Mouse (Mus musculus) forebrain, embryonic 13.5 days (tissue): ENCODE measurements around the gene Arl11. TPM values are rescaled to one million over a fixed set of nuclear protein-coding genes. Genes with fewer than 3 reads are reported as not detected.

Experiments
- ATAC-seq: fragments of 200-750 bp; cut with Nextera tagmentation; 2 replicates; pipeline ENCODE4 v1.8.0; 2017
- H3K27ac ChIP-seq: fragments of 300-500 bp; sonication (generic); 2 replicates; pipeline ENCODE4 v1.5.1; 2015; ENCODE audit warnings: inconsistent platforms, mild to moderate bottlenecking, moderate library complexity
- H3K27me3 ChIP-seq: fragments of 300-500 bp; sonication (generic); 2 replicates; pipeline ENCODE4 v1.6.1; 2015; ENCODE audit warnings: mild to moderate bottlenecking, inconsistent platforms
- H3K36me3 ChIP-seq: fragments of 300-500 bp; sonication (generic); 2 replicates; pipeline ENCODE4 v1.6.1; 2015; ENCODE audit warnings: mild to moderate bottlenecking, inconsistent platforms; ENCODE audit not compliant: poor library complexity, severe bottlenecking
- H3K4me1 ChIP-seq: fragments of 300-500 bp; sonication (generic); 2 replicates; pipeline ENCODE4 v1.6.1; 2015; ENCODE audit warnings: inconsistent platforms
- H3K4me2 ChIP-seq: fragments of 300-500 bp; sonication (generic); 2 replicates; pipeline ENCODE4 v1.6.1; 2015; ENCODE audit warnings: inconsistent platforms, mild to moderate bottlenecking, moderate library complexity
- H3K4me3 ChIP-seq: fragments of 300-500 bp; sonication (generic); 2 replicates; pipeline ENCODE4 v1.5.1; 2015; ENCODE audit warnings: mild to moderate bottlenecking, inconsistent platforms
- H3K9ac ChIP-seq: fragments of 300-500 bp; sonication (generic); 2 replicates; pipeline ENCODE4 v1.6.1; 2015; ENCODE audit warnings: mild to moderate bottlenecking, inconsistent platforms
- H3K9me3 ChIP-seq: fragments of 300-500 bp; sonication (generic); replicated peaks from 2 replicates; pipeline ENCODE4 v1.6.1; 2016; ENCODE audit warnings: inconsistent platforms
- WGBS: fragments of 180-500 bp; shearing (Covaris S2); methylation state at CpG from one replicate; pipeline ENCODE4 v1.1.7; 2015; 5-methylcytosine and 5-hydroxymethylcytosine counted together
- polyA plus RNA-seq: library from polyadenylated mRNA; unstranded; fragments of >200 nt; fragmentation: Nextera tagmentation; extraction: Ambion mirVana; gene quantifications from 2 replicates; pipeline ENCODE4 v1.2.1, GENCODE M21; 2015

Arl11 gene
- polyA plus RNA-seq, 1 experiment from 2014 or later = 0.59 TPM

DNA sequence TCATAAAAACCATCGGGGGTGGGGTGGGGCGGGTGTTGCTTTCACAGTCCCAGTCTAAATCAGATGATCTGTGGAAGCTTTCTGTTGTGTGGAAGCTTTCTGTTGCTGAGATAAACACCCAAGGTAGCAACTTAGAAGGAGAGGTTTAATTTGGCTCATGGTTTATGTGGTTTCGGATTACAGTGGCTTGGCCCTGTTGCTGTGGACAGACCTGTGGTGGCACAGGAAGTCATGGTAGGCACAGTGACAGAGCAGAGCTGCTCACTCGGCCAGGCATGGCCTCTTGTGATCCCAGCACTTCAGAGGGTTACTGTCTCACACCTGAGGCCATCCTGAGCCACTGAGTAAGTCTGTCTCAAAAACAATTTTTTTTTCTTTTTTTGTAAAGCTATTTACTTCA lies 29.8 kb downstream of the Arl11 start:
- WGBS = 89% methylated on average over 4 of the region's 4 CpGs
- Histone ChIP-seq H3K4me3 (no peak overlapping the region), H3K9me3 (no peaks in the 10 kb centered on the region), H3K4me2 (no peak overlapping the region), H3K9ac (no peak overlapping the region), H3K36me3 (no peaks in the 10 kb centered on the region; the same call in 1 of the 2 replicates), H3K4me1 (no peaks in the 10 kb centered on the region), H3K27ac (no peak overlapping the region), H3K27me3 (no peaks in the 10 kb centered on the region)
- ATAC-seq = no peak

- no peaks in the 10 kb centered on the region for H3K9me3 ChIP-seq
- ATAC-seq = no peak
- no peaks in the 10 kb centered on the region for H3K27me3 ChIP-seq
- no peak overlapping the region for H3K4me3 ChIP-seq
- no peak overlapping the region for H3K9ac ChIP-seq
- no peak overlapping the region for H3K4me2 ChIP-seq
- no peak overlapping the region for H3K27ac ChIP-seq
- WGBS = 67% methylated on average over 5 of the region's 5 CpGs
- H3K36me3 ChIP-seq = no peaks in the 10 kb centered on the region
- peaks cover 10% of the 10 kb centered on the region; the same call in 1 of the 2 replicates for H3K4me1 ChIP-seq
Observed at GRCm38 (mm10) chr14:61344590-61344989, 35.0 kb downstream of the Arl11 start.

- peak overlapping the region; percentile 11; the same call in 1 of the 2 replicates for H3K4me2 ChIP-seq
- no peaks in the 10 kb centered on the region for H3K27me3 ChIP-seq
- H3K4me1 ChIP-seq = peaks cover 10% of the 10 kb centered on the region; the same call in 1 of the 2 replicates
- H3K9ac ChIP-seq = no peak overlapping the region
- ATAC-seq = peak; percentile 96
- H3K36me3 ChIP-seq = no peaks in the 10 kb centered on the region
- H3K4me3 ChIP-seq = no peak overlapping the region
- WGBS = 31% methylated on average over 10 of the region's 10 CpGs
- H3K9me3 ChIP-seq = no peaks in the 10 kb centered on the region
- H3K27ac ChIP-seq = peak overlapping the region; percentile 63
Observed at GRCm38 (mm10) chr14:61346827-61347698, 37.5 kb downstream of the Arl11 start.

- Histone ChIP-seq H3K27me3 (no peaks in the 10 kb centered on the region), H3K9me3 (no peaks in the 10 kb centered on the region), H3K36me3 (no peaks in the 10 kb centered on the region), H3K9ac (no peak overlapping the region), H3K4me1 (peaks cover 10% of the 10 kb centered on the region; the same call in 1 of the 2 replicates), H3K4me3 (no peak overlapping the region), H3K27ac (no peak overlapping the region), H3K4me2 (no peak overlapping the region)
- ATAC-seq = no peak
- WGBS = 86% methylated on average over 4 of the region's 4 CpGs
Observed at GRCm38 (mm10) chr14:61349876-61350275, 40.3 kb downstream of the Arl11 start.

DNA sequence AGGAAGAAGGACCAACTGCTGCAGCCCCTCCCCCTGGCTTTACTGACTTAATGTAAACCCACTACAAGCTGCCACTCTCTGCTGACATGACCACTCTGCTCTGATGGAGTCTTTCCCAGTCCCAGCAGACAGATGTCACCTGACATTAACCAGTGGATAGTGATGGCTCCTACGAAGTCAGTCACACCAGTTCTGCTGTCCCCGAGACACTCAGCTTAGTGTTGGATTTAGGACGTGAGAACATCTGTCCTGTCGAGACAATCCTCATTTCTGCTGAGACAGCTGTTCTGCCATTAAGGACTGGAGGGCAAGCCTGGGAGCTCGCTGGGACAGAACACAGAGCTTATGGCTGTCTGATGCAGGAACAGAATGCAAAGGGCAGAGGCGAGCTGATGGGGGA lies 41.3 kb downstream of the Arl11 start:
- no peak for ATAC-seq
- peaks cover 10% of the 10 kb centered on the region; the same call in 1 of the 2 replicates for H3K4me1 ChIP-seq
- H3K36me3 ChIP-seq = no peaks in the 10 kb centered on the region
- no peak overlapping the region for H3K4me3 ChIP-seq
- 74% methylated on average over 6 of the region's 6 CpGs for WGBS
- no peak overlapping the region for H3K27ac ChIP-seq
- H3K27me3 ChIP-seq = no peaks in the 10 kb centered on the region
- H3K9me3 ChIP-seq = no peaks in the 10 kb centered on the region
- H3K9ac ChIP-seq = no peak overlapping the region
- H3K4me2 ChIP-seq = no peak overlapping the region

GRCm38 (mm10) chr14:61354251-61355235 lies 45.0 kb downstream of the Arl11 start:
- H3K4me3 ChIP-seq = no peak overlapping the region
- no peaks in the 10 kb centered on the region for H3K9me3 ChIP-seq
- H3K4me1 ChIP-seq = no peaks in the 10 kb centered on the region
- no peak for ATAC-seq
- no peaks in the 10 kb centered on the region for H3K36me3 ChIP-seq
- no peak overlapping the region for H3K9ac ChIP-seq
- WGBS = 85% methylated on average over 10 of the region's 10 CpGs
- H3K27me3 ChIP-seq = no peaks in the 10 kb centered on the region
- H3K4me2 ChIP-seq = no peak overlapping the region
- no peak overlapping the region for H3K27ac ChIP-seq

DNA sequence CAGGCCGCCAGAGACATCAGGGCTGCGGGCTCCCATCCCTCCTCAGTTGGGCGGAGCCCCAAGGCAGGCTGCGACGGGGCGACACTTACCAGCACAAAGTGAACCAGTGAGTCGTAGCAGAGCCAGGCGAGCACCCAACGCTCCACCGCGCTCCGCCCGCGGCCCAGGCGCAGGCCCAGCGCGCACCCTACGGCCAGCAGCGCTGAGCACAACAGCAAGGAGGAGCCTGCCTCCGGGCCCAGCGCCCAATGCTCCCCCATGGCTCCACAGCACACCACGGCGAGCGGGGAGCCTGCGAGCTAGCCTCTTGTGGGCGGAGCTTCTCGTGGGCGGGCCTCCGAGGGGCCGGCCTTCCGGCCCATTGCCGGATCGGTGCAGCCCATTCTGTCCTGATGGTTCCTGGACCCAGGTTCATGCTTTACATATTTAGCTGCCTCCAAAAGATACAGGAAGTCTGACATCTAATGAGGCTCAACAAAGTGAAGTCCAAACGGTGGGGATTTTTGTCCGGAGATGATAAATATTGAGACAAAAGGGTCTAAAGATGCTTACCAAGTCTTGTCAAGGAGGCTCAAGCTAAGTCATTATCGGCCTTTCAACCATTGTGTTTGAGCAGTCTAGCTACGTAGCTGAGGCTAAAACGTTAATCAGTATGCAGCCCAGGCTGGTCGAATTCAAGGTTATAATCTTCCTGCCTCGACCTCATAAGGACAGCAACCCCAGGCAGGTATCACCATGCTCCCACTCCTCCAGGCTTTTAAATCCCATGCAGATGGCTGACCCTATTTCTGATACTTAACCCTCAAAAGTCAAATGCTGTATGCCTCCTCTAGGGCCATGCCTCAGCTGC lies 50.8 kb downstream of the Arl11 start, which contains the start of gene Ebpl:
Gene Ebpl, minus strand, starts transcription at position 309 of the 850 bp plus-strand sequence.
- H3K9ac ChIP-seq = peak within 1 kb of the TSS; percentile 67
- under 1% methylated on average over 39 of the region's 40 CpGs for whole genome bisulfite sequencing
- peak; percentile 97 for ATAC-seq

DNA sequence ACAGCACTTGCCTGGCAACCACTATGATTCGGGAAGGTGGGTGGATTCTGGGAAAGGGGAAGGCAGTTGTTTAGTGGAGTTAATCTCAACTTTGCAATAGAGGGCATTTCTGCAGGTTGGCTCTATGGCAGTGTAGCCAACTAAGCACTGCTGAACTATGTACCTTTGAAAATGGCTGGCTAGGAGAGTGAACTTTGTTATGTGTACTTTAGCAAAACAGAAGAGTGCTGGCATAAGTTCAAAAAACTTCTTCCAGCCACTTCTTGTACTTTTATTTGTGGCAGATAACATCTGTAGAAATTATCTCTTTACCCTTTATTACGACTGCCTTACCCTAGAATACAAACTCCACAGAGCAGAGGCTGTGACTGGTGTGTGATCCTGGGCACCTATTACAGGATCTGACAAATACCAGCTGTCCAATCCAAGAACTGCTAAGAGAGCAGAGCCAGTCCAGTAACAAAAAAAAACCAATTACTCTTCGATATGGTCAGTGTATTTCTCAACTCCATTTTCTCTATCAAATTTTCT lies 51.5 kb downstream of the Arl11 start:
- H3K4me1 ChIP-seq = peaks cover 10% of the 10 kb centered on the region; the same call in 1 of the 2 replicates
- WGBS = 60% methylated on average over 3 of the region's 3 CpGs
- peak overlapping the region; percentile 64 for H3K4me2 ChIP-seq
- H3K36me3 ChIP-seq = peaks cover 8% of the 10 kb centered on the region; the same call in 1 of the 2 replicates
- H3K4me3 ChIP-seq = peak overlapping the region; percentile 50; the same call in 1 of the 2 replicates
- no peaks in the 10 kb centered on the region for H3K27me3 ChIP-seq
- no peaks in the 10 kb centered on the region for H3K9me3 ChIP-seq
- H3K27ac ChIP-seq = no peak overlapping the region
- ATAC-seq = peak; percentile 4; the same call in 1 of the 2 replicates
- H3K9ac ChIP-seq = peak overlapping the region; percentile 67; the same call in 1 of the 2 replicates

More for the DNA sequence above, 50.8 kb downstream of the Arl11 start, which contains the start of gene Ebpl:
- H3K36me3 ChIP-seq = peaks cover 4% of the 10 kb centered on the region; the same call in 1 of the 2 replicates
- no peaks in the 10 kb centered on the region for H3K9me3 ChIP-seq
- peak within 1 kb of the TSS; percentile 64 for H3K4me2 ChIP-seq
- H3K27me3 ChIP-seq = no peaks in the 10 kb centered on the region
- H3K27ac ChIP-seq = peak within 1 kb of the TSS; percentile 74
- H3K4me1 ChIP-seq = peaks cover 10% of the 10 kb centered on the region; the same call in 1 of the 2 replicates
- peak within 1 kb of the TSS; percentile 50 for H3K4me3 ChIP-seq
